Mouse (Mus musculus) kidney, adult 2 months (tissue): ENCODE measurements around the gene Fam131a.

Experiments used
- CTCF ChIP-seq: fragments of 200-500 bp; conservative IDR thresholded peaks from 2 replicates; pipeline ENCODE4 v1.5.1; 2011; ENCODE audit warnings: low read depth, mild to moderate bottlenecking, control low read depth, low read length, moderate library complexity, mixed read lengths; ENCODE audit not compliant: insufficient read depth, insufficient read length
- POLR2A ChIP-seq: fragments of 200-500 bp; IDR thresholded peaks from one replicate; pipeline ENCODE4 v1.6.1; 2011; ENCODE audit warnings: low read depth, low read length, control low read depth

DNA sequence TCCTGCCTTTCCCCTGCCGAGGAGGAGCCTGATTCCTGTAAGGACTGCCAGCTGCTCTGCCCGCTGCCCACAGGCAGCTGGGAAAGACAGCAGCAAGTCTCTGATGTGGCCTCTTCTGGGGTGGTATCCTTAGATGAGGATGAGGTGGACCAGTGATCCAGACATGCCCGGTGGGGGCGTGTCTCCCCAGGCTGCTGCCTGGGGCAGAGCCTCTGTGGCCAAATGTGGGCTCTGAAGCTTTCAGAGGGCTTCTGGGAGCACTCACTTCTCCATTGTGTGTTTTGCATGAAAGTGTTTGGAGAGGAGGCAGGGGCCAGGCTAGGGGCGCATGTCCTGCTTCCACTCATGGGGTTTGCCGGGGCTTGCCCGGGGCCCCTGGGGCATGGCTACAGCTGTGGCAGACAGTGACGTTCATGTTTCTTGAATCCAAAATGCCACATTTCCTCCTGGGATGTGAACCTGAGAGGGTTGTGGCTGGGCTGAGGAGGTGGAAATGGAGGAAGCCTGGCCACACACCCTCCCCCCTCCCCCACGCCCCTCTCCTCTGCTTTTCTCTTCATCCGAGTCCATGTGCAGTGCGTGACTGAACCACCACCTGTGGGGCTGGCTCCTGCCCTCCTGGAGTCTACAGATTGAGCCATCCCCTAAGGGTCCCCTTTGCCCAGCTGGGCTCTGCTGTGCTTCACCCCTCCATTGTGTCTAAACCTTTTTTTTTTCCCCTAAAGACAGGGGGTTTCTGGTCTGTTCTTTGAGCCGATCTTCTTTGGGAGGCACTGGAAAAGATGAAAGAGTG lies 8.9 kb downstream of the Fam131a start:
- TF ChIP-seq POLR2A (no peak), CTCF (no peak)
